Comparison of ENCODE assay signal across 26 mouse cellular contexts in genomic region chr1:88694353-88694752, GRCm38 (mm10). TPM values are rescaled to one million over a fixed set of nuclear protein-coding genes. Genes with fewer than 3 reads are reported as not detected.
DNase-seq lines count a peak whose midpoint lies in the region; ATAC-seq and TF ChIP-seq lines count a peak whose summit lies in the region.
"Had no signal": no experiment of that assay in that cellular context is flagged by ENCODE, and none has a peak within 500 bp of the region (broad histone marks: within the 10 kb centered on the region; RNA-seq: fewer than 3 reads in every experiment).

No protein-coding gene starts in this region.

- TF ChIP-seq RAD21 in CH12.LX (IDR thresholded peaks at IDR 0.05; ENCODE audit: low read depth, low read length): no peak

- dilution Hi-C loops in CH12.LX (cut with MboI; ENCODE audit: extremely low pct_ligation_motif_present, extremely low pct_unique_long_range_greater_than_20kb, low sequenced_read_pairs): no loop called here

- DNase-seq in cerebellum, adult 8-10 months: peak; percentile 31
- DNase-seq in cerebellum, postnatal 4 days (ENCODE audit: low spot score in 2 of 2): no peak
- peak; percentile 50 for DNase-seq in layer of hippocampus, adult 9-11 months
- DNase-seq in layer of hippocampus, postnatal 25 days (ENCODE audit: extremely low spot score in 1 of 2, low spot score in 1 of 2): no peak
- DNase-seq in CH12.LX (ENCODE audit: extremely low read depth): no peak
- peak; percentile 63 for DNase-seq in brain, adult 2 months (ENCODE audit: low read depth, low spot score)
- DNase-seq: adrenal gland, adult 2 months; adrenal gland, postnatal 36 days; heart, adult 2 months; heart, postnatal 4 days; kidney, adult 8-10 months; kidney, postnatal 4 days had no signal

- peaks cover 4 to 10% of the 10 kb centered on the region in 2 experiments for H3K36me3 ChIP-seq in CH12.LX (replicated peaks in 1 of 2; ENCODE audit: control insufficient read depth in 1 of 2, insufficient read depth in 1 of 2, low read length in 1 of 2)

- H3K9me3 ChIP-seq in CH12.LX (replicated peaks; ENCODE audit: low read length): peaks cover 39% of the 10 kb centered on the region
- H3K9me3 ChIP-seq: forebrain, embryonic 15.5 days; heart, embryonic 12.5 days; hindbrain, embryonic 13.5 days; limb, embryonic 12.5 days; lung, embryonic 15.5 days; midbrain, embryonic 13.5 days had no signal

- in situ Hi-C loops in CH12.LX (cut with MboI; ENCODE audit: low pct_ligation_motif_present, low pct_unique_long_range_greater_than_20kb, low sequenced_read_pairs): loop anchor here (5.0 kb wide), 1 partner anchor 37 kb away; no protein-coding TSS in a partner anchor

- no peak for ATAC-seq in megakaryocyte progenitor cell, adult 5-6 weeks (replicated peaks; ENCODE audit: poor library complexity)
- ATAC-seq: activated CD4-positive, CD25-positive, alpha-beta regulatory T cell, adult 4 months; CD4-positive, CD25-positive, alpha-beta regulatory T cell, adult 4 months; forebrain, embryonic 15.5 days; intestine, embryonic 16.5 days; midbrain, embryonic 13.5 days had no signal

- no peaks in the 10 kb centered on the region for H3K27me3 ChIP-seq in CH12.LX (replicated peaks)
- H3K27me3 ChIP-seq: forebrain, embryonic 15.5 days; heart, embryonic 12.5 days; hindbrain, embryonic 13.5 days; limb, embryonic 12.5 days; lung, embryonic 15.5 days; midbrain, embryonic 13.5 days had no signal

- peak overlapping the region; percentile 45 for H3K27ac ChIP-seq in CH12.LX (ENCODE audit: insufficient read depth, low read depth)
- H3K27ac ChIP-seq: forebrain, embryonic 15.5 days; heart, adult 2 months; hindbrain, embryonic 13.5 days; kidney, postnatal 0 days; left cerebral cortex, adult 2 months; limb, embryonic 12.5 days; lung, embryonic 15.5 days; midbrain, embryonic 13.5 days; stomach, postnatal 0 days had no signal

- H3K4me3 ChIP-seq in CH12.LX (replicated peaks in 1 of 3; ENCODE audit: low read depth in 2 of 3, low read length in 2 of 3, poor library complexity in 1 of 3): no peak overlapping the region
- H3K4me3 ChIP-seq: forebrain, embryonic 15.5 days; heart, adult 2 months; heart, embryonic 12.5 days; hindbrain, embryonic 13.5 days; left cerebral cortex, adult 2 months; limb, embryonic 12.5 days; lung, embryonic 15.5 days; midbrain, embryonic 13.5 days had no signal

- H3K4me2 ChIP-seq in CH12.LX (ENCODE audit: insufficient read depth, low read depth, poor library complexity, severe bottlenecking): peak overlapping the region; percentile 87; the same call in 1 of the 2 replicates
- H3K4me2 ChIP-seq: forebrain, embryonic 15.5 days; heart, embryonic 12.5 days; hindbrain, embryonic 13.5 days; limb, embryonic 12.5 days; liver, embryonic 11.5 days; lung, embryonic 15.5 days; midbrain, embryonic 13.5 days had no signal

- H3K4me1 ChIP-seq in CH12.LX (ENCODE audit: control insufficient read depth in 1 of 2, insufficient read depth in 2 of 2): peaks cover 5 to 26% of the 10 kb centered on the region in 2 experiments; a peak in 2 of 4 replicates

- TF ChIP-seq EP300 in CH12.LX (IDR thresholded peaks at IDR 0.05; ENCODE audit: low read length): no peak

- peaks cover 22% of the 10 kb centered on the region for H3K79me2 ChIP-seq in CH12.LX (replicated peaks; ENCODE audit: control insufficient read depth, extremely low read depth, insufficient read depth, poor library complexity, severe bottlenecking)

- TF ChIP-seq POLR2A in CH12.LX (IDR thresholded peaks at IDR 0.05; ENCODE audit: low read depth, low read length): no peak

- no peak overlapping the region for H3K9ac ChIP-seq in CH12.LX (ENCODE audit: insufficient read depth, low read depth)
- H3K9ac ChIP-seq: forebrain, embryonic 15.5 days; heart, embryonic 12.5 days; hindbrain, embryonic 13.5 days; limb, embryonic 12.5 days; lung, embryonic 15.5 days; midbrain, embryonic 13.5 days had no signal

- no peak for TF ChIP-seq CTCF in CH12.LX (conservative IDR thresholded peaks at IDR 0.05 in 1 of 2, IDR thresholded peaks at IDR 0.05 in 1 of 2; ENCODE audit: low read depth in 2 of 2, low read length in 2 of 2)

TF ChIP-seq in CH12.LX, 34 proteins besides CTCF, POLR2A, EP300 and RAD21:
- no peak for TF ChIP-seq ETS1 (conservative IDR thresholded peaks at IDR 0.05; ENCODE audit: low read depth, low read length)
- no peak for TF ChIP-seq MAZ (IDR thresholded peaks at IDR 0.05; ENCODE audit: low read depth, low read length)
- TF ChIP-seq MYC (IDR thresholded peaks at IDR 0.05; ENCODE audit: low read depth, low read length): no peak
- TF ChIP-seq IRF4 (IDR thresholded peaks at IDR 0.05; ENCODE audit: low read depth, low read length): no peak
- no peak for TF ChIP-seq ZNF384 (IDR thresholded peaks at IDR 0.05; ENCODE audit: low read depth, low read length)
- TF ChIP-seq SIN3A (IDR thresholded peaks at IDR 0.05; ENCODE audit: low read length): no peak
- TF ChIP-seq MEF2A (IDR thresholded peaks at IDR 0.05; ENCODE audit: borderline replicate concordance, low read depth, low read length): no peak
- TF ChIP-seq PAX5 (IDR thresholded peaks at IDR 0.05; ENCODE audit: low read length): no peak
- no peak for TF ChIP-seq TBP (conservative IDR thresholded peaks at IDR 0.05; ENCODE audit: low read depth, low read length)
- no peak for TF ChIP-seq ZMIZ1 (IDR thresholded peaks at IDR 0.05; ENCODE audit: low read depth, low read length)
- no peak for TF ChIP-seq ZC3H11A (IDR thresholded peaks at IDR 0.05; ENCODE audit: low read depth, low read length)
- no peak for TF ChIP-seq HCFC1 (IDR thresholded peaks at IDR 0.05; ENCODE audit: low read depth, low read length)
- TF ChIP-seq ELF1 (IDR thresholded peaks at IDR 0.05; ENCODE audit: low read depth, low read length): no peak
- TF ChIP-seq JUND (conservative IDR thresholded peaks at IDR 0.05; ENCODE audit: low read depth, low read length): no peak
- TF ChIP-seq GABPA (IDR thresholded peaks at IDR 0.05; ENCODE audit: insufficient replicate concordance, low read depth, low read length): no peak
- no peak for TF ChIP-seq CHD1 (IDR thresholded peaks at IDR 0.05; ENCODE audit: low read depth, low read length)
- no peak for TF ChIP-seq ZKSCAN1 (IDR thresholded peaks at IDR 0.05; ENCODE audit: borderline replicate concordance, low read depth, low read length)
- TF ChIP-seq E2F4 (IDR thresholded peaks at IDR 0.05; ENCODE audit: insufficient replicate concordance, low read depth, low read length): no peak
- TF ChIP-seq TCF12 (IDR thresholded peaks at IDR 0.05; ENCODE audit: low read depth, low read length): no peak

RNA-seq across cellular contexts. Expression of gene Arl4c, which starts 7.7 kb away (rescaled TPM):
- 10 to 100 TPM; 28.5 to 29.6 TPM for total RNA-seq in layer of hippocampus, postnatal 25 days (2021)
- total RNA-seq in CH12.LX (2012; rRNA removed): 32.2 and 33.9 TPM in 2 replicates
- total RNA-seq in CH12.LX (2014; rRNA removed): 24.1 and 25.8 TPM in 2 replicates
- polyA plus RNA-seq in CH12.LX (2012; ENCODE audit: insufficient read length, low read depth): 30.8 and 31.6 TPM in 2 replicates
- 3.3 and 5.5 TPM in 2 replicates for total RNA-seq in megakaryocyte progenitor cell, adult 5-6 weeks (2015)
- 4.5 and 5.0 TPM in 2 replicates for total RNA-seq in megakaryocyte progenitor cell, adult 5-6 weeks (2017)

Comparison
In these comparisons a context has a peak if more than half of its experiments do, and no peak if none do; other contexts are left out.
1. DNase-seq: peak in cerebellum, adult 8-10 months (single experiment), layer of hippocampus, adult 9-11 months (single experiment) and brain, adult 2 months (single experiment); none in cerebellum, postnatal 4 days (0 of 2), layer of hippocampus, postnatal 25 days (0 of 2) and CH12.LX (single experiment).